Mouse (Mus musculus) brain, embryonic 14.5 days (tissue): ENCODE data around the gene Hoxa11.

Experiments used
- CTCF ChIP-seq: fragments of 200-500 bp; IDR thresholded peaks from 2 replicates; pipeline ENCODE4 v1.5.1; 2012; ENCODE audit warnings: inconsistent platforms, mild to moderate bottlenecking, moderate library complexity, borderline replicate concordance; ENCODE audit not compliant: insufficient read depth, insufficient read length; ENCODE audit errors: extremely low read depth
- POLR2A ChIP-seq: fragments of 200-500 bp; IDR thresholded peaks from 2 replicates; pipeline ENCODE4 v1.6.1; 2012; ENCODE audit warnings: mild to moderate bottlenecking, inconsistent platforms, borderline replicate concordance; ENCODE audit not compliant: poor library complexity, insufficient read depth, insufficient read length, severe bottlenecking; ENCODE audit errors: extremely low read depth

GRCm38 (mm10) chr6:52246403-52246803 lies 793 bp upstream of the Hoxa11 start:
- no peak for TF ChIP-seq CTCF
- TF ChIP-seq POLR2A = no peak
